ENCODE assay signal across 8 mouse cellular contexts in the genomic region with DNA sequence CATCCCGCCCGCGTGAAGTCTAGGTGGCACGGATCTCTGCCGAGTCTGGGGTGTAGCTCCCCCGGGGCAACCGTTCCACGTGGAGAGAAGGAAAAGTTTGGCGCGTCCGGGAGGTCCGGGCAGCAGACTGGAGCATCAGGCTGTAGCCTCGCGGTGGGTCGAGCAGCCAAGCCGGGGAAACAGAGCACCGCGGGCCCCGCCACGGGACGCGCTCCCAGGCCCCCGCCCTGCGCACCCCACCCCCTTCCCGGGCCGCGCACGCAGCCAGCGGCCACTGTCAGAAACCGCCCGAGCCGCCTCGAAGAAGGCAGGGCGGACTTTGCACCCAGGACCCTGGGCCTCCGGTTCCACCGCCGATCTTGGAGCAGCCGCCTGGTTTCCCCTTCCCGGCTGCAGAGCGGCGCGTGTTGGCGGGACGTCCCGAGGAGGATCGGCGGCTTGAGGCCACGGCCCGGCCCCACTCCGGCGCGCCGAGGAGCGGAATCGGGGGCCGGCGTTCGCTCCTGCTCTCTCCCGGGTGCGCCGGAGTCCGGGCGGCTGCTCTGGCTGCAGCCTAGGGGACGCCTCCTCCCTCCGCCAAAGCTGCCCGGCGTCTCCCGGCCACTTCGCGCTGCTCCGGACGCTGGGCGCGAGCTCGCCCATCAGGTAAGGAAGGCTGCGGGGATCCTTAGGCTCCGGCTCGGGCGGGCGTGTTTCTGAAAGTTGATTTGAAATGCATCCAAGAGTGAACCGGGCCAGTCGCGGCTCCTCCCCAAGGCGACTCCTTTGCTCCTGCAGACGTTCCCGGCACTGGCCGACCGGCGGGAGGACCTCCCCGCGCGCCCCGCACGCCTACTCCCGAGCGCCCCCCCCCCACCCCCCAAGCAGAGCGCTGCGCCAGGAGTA. TPM values are rescaled to one million over a fixed set of nuclear protein-coding genes. Genes with fewer than 3 reads are reported as not detected.
DNase-seq lines count a peak whose midpoint lies in the region; ATAC-seq lines count a peak whose summit lies in the region.

No protein-coding gene starts in this region.

- intact Hi-C loops in gastrocnemius, postnatal 36 days (cut with DNase I): no loop called here

- no peak for DNase-seq in cerebellum, adult 9-11 months
- peak; percentile 33 to 42 for DNase-seq in adrenal gland, postnatal 36 days
- peak; percentile 42 to 46 for DNase-seq in gastrocnemius, postnatal 36 days
- peak; percentile 29 for DNase-seq in kidney, adult 9 months
- peak; percentile 11 for DNase-seq in lung, postnatal 14 days
- DNase-seq in testis, postnatal 14 days (ENCODE audit: low spot score): peak; percentile 18
- no peak for DNase-seq in left cerebral cortex, adult 9 months (ENCODE audit: low spot score in 2 of 2)

- peak; percentile 46; the same call in 1 of the 2 replicates for ATAC-seq in cerebellum, adult (ENCODE audit: insufficient number of reproducible peaks, low FRiP score, low TSS enrichment)

RNA-seq across cellular contexts. Expression of gene Lmx1a, which starts 0.4 kb away (rescaled TPM):
- under 1 TPM in 1 of 2 experiments, not detected in 1; 0.13 TPM for total RNA-seq in adrenal gland, postnatal 36 days (2021)
- under 1 TPM; 0.25 to 0.28 TPM for total RNA-seq in gastrocnemius, postnatal 36 days (2021)

Comparison
In these comparisons a context has a peak if more than half of its experiments do, and no peak if none do; other contexts are left out.
1. DNase-seq: peak in adrenal gland, postnatal 36 days (2 of 2), gastrocnemius, postnatal 36 days (2 of 2), kidney, adult 9 months (single experiment), lung, postnatal 14 days (single experiment) and testis, postnatal 14 days (single experiment); none in cerebellum, adult 9-11 months (single experiment) and left cerebral cortex, adult 9 months (0 of 2).